Mouse (Mus musculus) midbrain, embryonic 16.5 days (tissue): ENCODE results near the gene Nsun4. TPM values are rescaled to one million over a fixed set of nuclear protein-coding genes. Genes with fewer than 3 reads are reported as not detected.

ENCODE experiments used
- ATAC-seq: fragments of 200-750 bp; cut with Nextera tagmentation; 2 replicates; pipeline ENCODE4 v1.8.0; 2017; ENCODE audit warnings: moderate TSS enrichment
- H3K27ac ChIP-seq: fragments of 300-500 bp; sonication (generic); 2 replicates; pipeline ENCODE4 v1.5.1; 2014; ENCODE audit warnings: mild to moderate bottlenecking, low read length, mixed read lengths
- H3K27me3 ChIP-seq: fragments of 300-500 bp; sonication (generic); 2 replicates; pipeline ENCODE4 v1.6.1; 2014; ENCODE audit warnings: low read depth, low read length, mixed read lengths; ENCODE audit not compliant: control insufficient read depth, insufficient read depth
- H3K36me3 ChIP-seq: fragments of 300-500 bp; sonication (generic); 2 replicates; pipeline ENCODE4 v1.6.1; 2014; ENCODE audit warnings: mild to moderate bottlenecking, low read length, moderate library complexity, mixed read lengths; ENCODE audit not compliant: control insufficient read depth, insufficient read depth
- H3K4me1 ChIP-seq: fragments of 300-500 bp; sonication (generic); 2 replicates; pipeline ENCODE4 v1.6.1; 2014; ENCODE audit warnings: mild to moderate bottlenecking, low read length, mixed read lengths; ENCODE audit not compliant: control insufficient read depth, insufficient read depth
- H3K4me2 ChIP-seq: fragments of 300-500 bp; sonication (generic); 2 replicates; pipeline ENCODE4 v1.6.1; 2014; ENCODE audit warnings: mild to moderate bottlenecking, low read length, mixed read lengths
- H3K4me3 ChIP-seq: fragments of 300-500 bp; sonication (generic); 2 replicates; pipeline ENCODE4 v1.5.1; 2014; ENCODE audit warnings: low read depth, mild to moderate bottlenecking, low read length, moderate library complexity, mixed read lengths
- H3K9ac ChIP-seq: fragments of 300-500 bp; sonication (generic); 2 replicates; pipeline ENCODE4 v1.6.1; 2014; ENCODE audit warnings: low read depth, low read length, mixed read lengths
- H3K9me3 ChIP-seq: fragments of 300-500 bp; sonication (generic); replicated peaks from 2 replicates; pipeline ENCODE4 v1.6.1; 2014; ENCODE audit warnings: mild to moderate bottlenecking, low read length, mixed read lengths; ENCODE audit not compliant: control insufficient read depth, poor library complexity, severe bottlenecking
- WGBS: fragments of 180-500 bp; shearing (Covaris S2); extraction: QIAGEN DNeasy Blood & Tissue Kit; methylation state at CpG from one replicate; pipeline ENCODE4 v1.1.7; 2014; 5-methylcytosine and 5-hydroxymethylcytosine counted together
- polyA plus RNA-seq: library from polyadenylated mRNA; unstranded; fragments of >200 nt; fragmentation: Nextera tagmentation; extraction: Ambion mirVana; gene quantifications from 2 replicates; pipeline ENCODE4 v1.2.1, GENCODE M21; 2015

Nsun4 gene
- polyA plus RNA-seq: 9.9 and 11.3 TPM in 2 replicates

DNA sequence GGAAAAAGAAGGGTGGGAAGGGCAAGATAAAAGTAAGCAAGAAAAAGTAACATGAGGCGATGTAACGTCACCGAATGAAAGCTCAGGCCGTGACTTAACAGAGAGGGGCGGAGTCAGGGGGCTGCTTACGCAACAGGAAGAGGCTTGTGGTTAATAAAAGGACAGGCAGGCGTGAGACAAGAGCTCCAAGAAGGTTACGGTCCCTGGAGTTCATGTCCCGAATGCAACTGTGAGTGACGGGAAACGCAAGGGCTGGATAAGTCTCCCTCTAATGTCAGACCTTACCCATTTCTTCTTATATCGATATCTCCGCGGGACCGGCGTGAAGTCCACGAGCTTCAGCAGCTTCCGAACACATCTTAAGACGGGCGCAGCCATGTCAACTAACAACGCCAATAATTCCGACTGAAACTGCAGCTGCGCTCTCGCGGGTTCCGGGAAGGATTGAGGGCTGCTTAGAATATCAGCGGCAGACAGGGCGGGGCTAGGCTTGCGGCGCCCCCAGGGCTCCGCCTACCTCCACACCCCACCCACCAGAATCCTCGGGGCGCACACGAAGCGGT, at the start of gene Nsun4:
Gene Nsun4, minus strand, starts transcription at position 478 of the 563 bp plus-strand sequence.
- H3K27ac ChIP-seq: peak within 1 kb of the TSS; percentile 80

DNA sequence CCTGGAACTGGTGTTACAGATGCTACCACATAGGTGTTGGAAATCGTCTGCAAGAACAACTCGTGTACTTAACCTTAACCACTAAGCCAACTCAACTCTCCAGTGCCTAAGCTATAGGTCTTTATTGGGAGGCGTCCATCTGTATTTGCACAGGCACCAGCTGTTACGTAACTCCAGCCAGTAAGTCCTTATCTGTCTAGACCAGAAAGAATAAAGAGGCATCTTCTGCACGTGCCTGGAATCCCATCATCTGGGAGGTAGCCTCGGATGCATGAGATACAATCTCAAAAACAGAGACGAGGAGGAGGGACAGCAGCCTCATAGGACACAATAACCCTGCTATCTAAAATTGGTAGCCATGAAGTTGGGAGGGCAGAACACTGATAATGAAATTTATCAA, 47.3 kb upstream of the Nsun4 start:
- Histone ChIP-seq H3K4me1 (no peaks in the 10 kb centered on the region), H3K27ac (no peak overlapping the region), H3K4me3 (no peak overlapping the region), H3K4me2 (no peak overlapping the region), H3K9ac (no peak overlapping the region), H3K27me3 (no peaks in the 10 kb centered on the region), H3K36me3 (peaks cover 37% of the 10 kb centered on the region), H3K9me3 (no peaks in the 10 kb centered on the region)
- 85% methylated on average over 7 of the region's 7 CpGs for WGBS
- ATAC-seq: no peak

More for the DNA sequence above, at the start of gene Nsun4:
- peak within 1 kb of the TSS; percentile 62 for H3K4me2 ChIP-seq
- no peaks in the 10 kb centered on the region for H3K36me3 ChIP-seq
- peak within 1 kb of the TSS; percentile 62 for H3K9ac ChIP-seq
- H3K4me1 ChIP-seq: peaks cover 6% of the 10 kb centered on the region
- peak within 1 kb of the TSS; percentile 54 for H3K4me3 ChIP-seq
- H3K27me3 ChIP-seq: no peaks in the 10 kb centered on the region
- under 1% methylated on average over 35 of the region's 35 CpGs for WGBS
- H3K9me3 ChIP-seq: no peaks in the 10 kb centered on the region
- ATAC-seq: peak; percentile 97

DNA sequence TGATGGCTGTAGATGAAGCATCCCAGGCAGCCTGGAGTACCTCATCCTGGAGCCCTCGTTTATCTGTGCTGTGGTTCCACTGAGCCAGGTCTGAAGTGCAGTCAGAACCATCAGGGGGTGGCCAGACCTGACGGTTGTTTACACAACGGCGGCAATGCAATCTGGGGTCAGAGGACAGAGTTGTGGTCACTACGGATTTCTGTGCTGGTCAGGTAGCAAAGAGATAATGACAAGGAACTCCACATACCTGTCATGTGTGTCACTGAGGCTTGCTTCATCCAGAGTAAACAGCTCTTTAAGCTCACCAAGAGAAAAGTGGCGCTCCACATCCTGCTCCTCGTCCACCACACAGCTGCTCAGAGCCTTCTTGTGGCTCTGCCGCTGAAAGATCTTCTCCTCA, 43.5 kb upstream of the Nsun4 start:
- WGBS: 92% methylated on average over 8 of the region's 8 CpGs
- ATAC-seq: no peak
- peaks cover 65% of the 10 kb centered on the region for H3K36me3 ChIP-seq

DNA sequence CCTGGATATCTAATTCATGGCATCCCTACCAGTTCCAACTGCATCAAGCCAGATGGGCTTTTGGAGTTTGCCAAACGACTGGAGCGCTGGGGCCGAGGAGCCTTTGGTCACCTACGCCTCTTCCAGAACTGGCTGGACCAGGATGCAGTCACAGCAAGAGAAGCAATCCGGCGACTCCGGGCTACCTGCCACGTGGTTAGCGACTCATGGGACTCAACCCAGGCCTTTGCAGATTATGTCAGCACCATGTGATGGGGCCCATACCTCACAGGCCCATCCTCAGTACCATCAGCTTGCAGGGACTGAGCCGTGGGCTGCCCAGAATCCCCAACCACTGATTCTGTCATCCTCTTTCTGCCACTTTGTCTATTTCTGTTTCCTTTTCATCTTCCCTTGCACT, 42.6 kb upstream of the Nsun4 start:
- Histone ChIP-seq H3K4me3 (no peak overlapping the region), H3K27ac (no peak overlapping the region), H3K27me3 (no peaks in the 10 kb centered on the region), H3K36me3 (peaks cover 69% of the 10 kb centered on the region), H3K9ac (no peak overlapping the region), H3K4me2 (no peak overlapping the region), H3K9me3 (no peaks in the 10 kb centered on the region), H3K4me1 (no peaks in the 10 kb centered on the region)
- 91% methylated on average over 10 of the region's 10 CpGs for WGBS
- no peak for ATAC-seq

More for the DNA sequence above, 43.5 kb upstream of the Nsun4 start:
- Histone ChIP-seq H3K9me3 (no peaks in the 10 kb centered on the region), H3K27me3 (no peaks in the 10 kb centered on the region), H3K4me2 (no peak overlapping the region), H3K9ac (no peak overlapping the region), H3K27ac (no peak overlapping the region), H3K4me1 (no peaks in the 10 kb centered on the region), H3K4me3 (no peak overlapping the region)

DNA sequence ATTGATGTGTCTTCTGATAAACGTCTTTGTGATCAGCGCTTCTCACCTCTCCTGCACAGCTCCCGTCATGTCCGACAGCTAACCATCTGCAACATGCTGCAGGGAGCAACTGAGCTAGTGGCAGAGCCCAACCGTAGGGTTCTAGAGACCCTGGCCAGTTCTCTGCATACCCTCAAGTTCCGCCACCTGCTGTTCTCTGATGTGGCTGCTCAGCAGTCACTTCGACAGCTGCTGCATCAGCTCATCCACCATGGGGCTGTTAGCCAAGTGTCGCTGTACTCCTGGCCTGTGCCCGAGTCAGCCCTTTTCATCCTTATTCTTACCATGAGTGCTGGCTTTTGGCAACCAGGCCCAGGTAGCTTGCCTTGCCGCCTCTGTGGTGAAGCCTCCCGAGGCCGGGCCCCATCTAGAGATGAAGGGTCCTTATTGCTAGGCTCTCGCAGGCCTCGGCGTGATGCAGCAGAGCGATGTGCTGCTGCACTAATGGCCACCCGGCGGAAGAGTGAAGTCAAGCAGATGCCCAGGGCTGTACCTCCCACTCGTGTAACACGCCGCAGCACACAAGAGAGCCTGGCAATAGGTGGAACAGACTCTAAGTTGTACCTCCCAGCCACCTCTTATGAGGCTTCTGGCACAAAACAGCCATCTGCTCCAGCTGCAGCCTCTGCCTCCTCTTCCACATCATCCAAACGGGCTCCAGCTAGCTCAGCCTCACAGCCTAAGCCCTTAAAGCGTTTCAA, 35.0 kb upstream of the Nsun4 start:
- 92% methylated on average over 23 of the region's 23 CpGs for WGBS
- Histone ChIP-seq H3K27me3 (no peaks in the 10 kb centered on the region), H3K9me3 (no peaks in the 10 kb centered on the region), H3K4me1 (no peaks in the 10 kb centered on the region), H3K4me2 (no peak overlapping the region), H3K27ac (no peak overlapping the region), H3K9ac (no peak overlapping the region), H3K36me3 (peaks cover 53% of the 10 kb centered on the region), H3K4me3 (no peak overlapping the region)
- ATAC-seq: no peak

DNA sequence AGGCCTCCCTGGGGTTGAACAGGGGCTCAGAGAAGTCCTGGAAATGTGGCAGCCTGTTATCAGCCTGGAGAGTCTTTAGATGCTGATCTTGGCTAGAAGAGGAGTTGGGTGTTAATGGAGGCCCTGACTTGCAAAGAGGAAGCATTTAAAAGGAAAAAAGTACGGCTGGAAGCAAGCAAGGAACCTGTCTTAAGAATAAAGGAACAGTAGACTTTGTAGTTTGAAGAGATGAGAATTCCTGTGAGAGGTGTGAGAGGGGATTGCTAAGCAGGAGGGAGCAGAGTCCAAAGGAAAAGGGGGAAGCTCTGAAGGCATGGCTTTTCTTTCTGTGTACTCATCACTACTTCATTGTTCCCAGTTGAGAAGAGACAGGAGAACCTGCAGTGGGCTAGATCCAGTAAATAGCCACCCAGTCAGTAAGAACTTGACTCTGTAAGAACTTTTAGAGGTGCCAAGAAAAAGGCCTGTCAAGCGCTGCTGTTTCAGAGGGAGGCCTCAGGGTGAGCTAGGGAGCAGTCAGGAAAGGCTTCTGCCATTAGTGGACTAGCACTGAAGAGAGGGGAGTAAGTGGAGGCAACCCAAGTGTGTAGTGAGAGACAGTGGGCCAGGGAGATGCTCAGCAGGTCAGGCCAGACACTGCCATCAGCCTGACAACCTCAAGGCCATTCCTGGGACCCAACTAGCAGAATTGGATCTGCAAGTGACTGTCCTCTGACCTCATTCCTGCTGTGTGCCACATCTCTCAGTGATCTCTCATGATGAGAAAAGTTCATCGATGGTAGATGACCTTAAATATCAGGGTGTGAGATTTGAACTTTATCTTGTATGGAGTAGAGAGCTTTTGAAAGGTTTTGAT, 23.8 kb upstream of the Nsun4 start:
- H3K36me3 ChIP-seq: peaks cover 16% of the 10 kb centered on the region
- peak overlapping the region; percentile 93 for H3K27ac ChIP-seq
- WGBS: 58% methylated on average over 3 of the region's 3 CpGs
- H3K4me3 ChIP-seq: peak overlapping the region; percentile 99
- H3K27me3 ChIP-seq: no peaks in the 10 kb centered on the region
- peak overlapping the region; percentile 99 for H3K9ac ChIP-seq
- H3K9me3 ChIP-seq: no peaks in the 10 kb centered on the region
- H3K4me1 ChIP-seq: peaks cover 30% of the 10 kb centered on the region
- peak overlapping the region; percentile 97 for H3K4me2 ChIP-seq
- ATAC-seq: no peak

DNA sequence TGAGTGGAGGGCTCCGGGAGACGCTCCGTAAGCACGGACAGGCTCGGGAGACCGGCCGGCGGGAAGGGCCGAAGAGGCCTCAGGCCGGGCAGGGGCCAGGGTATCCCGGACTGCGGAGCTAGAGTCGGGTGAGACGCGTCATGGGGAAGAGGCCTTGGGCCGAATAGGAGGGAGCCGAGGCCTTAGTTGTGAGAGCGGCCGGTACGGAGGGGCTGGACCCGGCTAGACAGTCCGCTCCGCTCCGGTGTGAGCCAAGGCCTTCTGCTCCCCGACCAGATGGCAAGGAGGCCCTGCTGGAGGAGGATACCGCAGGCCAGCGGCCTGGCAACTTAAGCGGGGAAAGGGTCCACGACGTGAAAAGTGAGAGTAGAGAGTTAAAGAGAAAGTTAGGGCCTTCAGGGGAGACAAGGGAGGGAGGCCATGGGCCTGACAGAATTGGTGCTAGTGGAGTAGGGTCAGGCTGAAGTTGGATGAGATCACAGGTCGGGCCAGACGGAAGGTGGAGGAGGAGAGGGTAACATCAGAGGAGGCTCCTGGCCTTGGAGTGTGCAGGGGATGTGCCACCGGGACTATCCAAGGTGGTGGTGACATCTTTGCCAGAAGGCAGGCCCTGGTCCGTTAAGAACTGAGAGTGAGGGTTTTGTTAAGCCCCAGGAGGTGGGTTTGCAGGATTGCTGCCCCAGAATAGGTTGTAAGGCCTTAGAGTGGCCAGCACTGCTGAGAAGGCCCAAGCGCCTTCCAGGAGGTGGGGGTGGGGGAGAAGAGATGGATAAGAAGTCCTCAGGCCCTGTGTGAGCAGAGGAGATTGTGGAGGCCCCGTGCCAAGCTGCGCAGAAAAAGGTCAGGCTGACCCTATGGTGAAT, 22.9 kb upstream of the Nsun4 start:
- WGBS: 2% methylated on average over 36 of the region's 37 CpGs
- Histone ChIP-seq H3K9ac (peak overlapping the region; percentile 99), H3K4me1 (peaks cover 32% of the 10 kb centered on the region), H3K27me3 (no peaks in the 10 kb centered on the region), H3K36me3 (peaks cover 12% of the 10 kb centered on the region), H3K4me3 (peak overlapping the region; percentile 99), H3K27ac (peak overlapping the region; percentile 93), H3K4me2 (peak overlapping the region; percentile 97), H3K9me3 (no peaks in the 10 kb centered on the region)
- ATAC-seq: peak; percentile 13

DNA sequence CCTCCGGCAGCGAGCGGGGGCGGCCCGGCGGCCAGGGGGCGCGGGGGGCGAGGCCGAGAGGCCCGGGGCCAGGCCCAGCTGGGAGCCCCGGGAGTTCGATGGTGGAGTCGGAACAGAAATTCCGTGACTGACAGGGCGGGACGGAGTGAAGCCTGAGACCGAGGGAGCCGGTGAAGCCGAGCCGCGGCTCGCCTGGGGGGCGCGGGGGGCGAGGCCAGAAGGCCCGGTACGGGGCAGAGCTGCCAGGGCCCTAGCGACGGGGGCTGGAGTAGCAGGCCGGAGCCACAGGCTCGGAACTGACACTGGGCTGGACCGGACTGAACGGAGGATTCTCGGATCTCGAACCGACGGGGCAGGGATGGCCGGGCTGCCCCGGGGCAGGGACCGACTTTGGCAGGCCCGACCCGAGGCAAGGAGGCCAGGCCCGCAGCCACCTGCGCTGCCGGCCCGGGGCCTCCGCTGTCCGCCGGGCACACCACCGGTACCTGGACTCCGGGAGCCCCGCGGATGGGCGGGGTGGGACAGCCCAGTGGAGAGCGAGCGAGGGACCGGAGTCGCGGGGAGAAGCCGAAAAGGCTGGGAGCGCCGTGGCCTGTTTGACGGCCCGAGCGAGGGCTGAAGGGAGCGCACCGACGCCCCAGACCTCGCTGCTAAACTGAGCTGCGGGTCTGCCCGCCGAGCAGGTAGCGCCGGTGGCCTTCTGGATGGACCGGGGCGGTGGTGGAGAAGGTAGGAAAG, 22.1 kb upstream of the Nsun4 start:
- peak; percentile 74 for ATAC-seq
- peak overlapping the region; percentile 99 for H3K9ac ChIP-seq

More for the DNA sequence above, 22.1 kb upstream of the Nsun4 start:
- 0% methylated on average over 76 of the region's 77 CpGs for WGBS
- Histone ChIP-seq H3K4me3 (peak overlapping the region; percentile 99), H3K27ac (peak overlapping the region; percentile 93), H3K36me3 (peaks cover 6% of the 10 kb centered on the region), H3K9me3 (no peaks in the 10 kb centered on the region), H3K27me3 (no peaks in the 10 kb centered on the region), H3K4me2 (peak overlapping the region; percentile 97), H3K4me1 (peaks cover 32% of the 10 kb centered on the region)
